Mouse (Mus musculus) thymus, adult 18-20 months (tissue): ENCODE results near the gene Bdh2.

Experiments used
- DNase-seq, 2 experiments: peaks; one replicate each; pipeline ENCODE4 v3.0.0; 2022; ENCODE audit warnings: mixed read lengths in 2 of 2

Gene Bdh2

GRCm38 (mm10) chr3:135300081-135300480, 19.1 kb downstream of the Bdh2 start:
- DNase-seq, result no peak

DNA sequence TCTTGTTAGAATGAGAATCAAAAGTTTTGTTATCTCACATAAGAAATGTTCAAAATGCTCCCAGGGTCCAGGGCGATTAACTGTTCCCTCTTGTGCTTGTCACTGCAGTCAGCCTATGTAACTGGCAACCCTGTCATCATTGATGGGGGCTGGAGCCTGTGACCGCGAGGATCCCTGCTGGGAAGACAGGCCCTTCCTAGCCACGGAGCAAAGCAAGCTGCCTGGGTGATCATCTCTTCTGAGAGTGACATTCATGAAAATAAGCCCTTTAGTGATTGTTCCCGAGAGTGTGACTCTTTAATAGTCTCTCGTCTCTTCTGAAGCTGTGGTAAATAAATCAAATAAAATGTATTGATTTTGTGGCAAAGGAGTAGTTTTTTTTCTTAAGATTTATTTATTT, 23.0 kb downstream of the Bdh2 start:
- DNase-seq, result no peak

GRCm38 (mm10) chr3:135304566-135304965, 23.5 kb downstream of the Bdh2 start:
- DNase-seq, result no peak

- peak; percentile 22 to 37 for DNase-seq
Observed at GRCm38 (mm10) chr3:135307411-135308259, 26.6 kb downstream of the Bdh2 start, which contains the start of gene Slc9b2. Slc9b2 (plus strand) TSS chr3:135307700.

DNA sequence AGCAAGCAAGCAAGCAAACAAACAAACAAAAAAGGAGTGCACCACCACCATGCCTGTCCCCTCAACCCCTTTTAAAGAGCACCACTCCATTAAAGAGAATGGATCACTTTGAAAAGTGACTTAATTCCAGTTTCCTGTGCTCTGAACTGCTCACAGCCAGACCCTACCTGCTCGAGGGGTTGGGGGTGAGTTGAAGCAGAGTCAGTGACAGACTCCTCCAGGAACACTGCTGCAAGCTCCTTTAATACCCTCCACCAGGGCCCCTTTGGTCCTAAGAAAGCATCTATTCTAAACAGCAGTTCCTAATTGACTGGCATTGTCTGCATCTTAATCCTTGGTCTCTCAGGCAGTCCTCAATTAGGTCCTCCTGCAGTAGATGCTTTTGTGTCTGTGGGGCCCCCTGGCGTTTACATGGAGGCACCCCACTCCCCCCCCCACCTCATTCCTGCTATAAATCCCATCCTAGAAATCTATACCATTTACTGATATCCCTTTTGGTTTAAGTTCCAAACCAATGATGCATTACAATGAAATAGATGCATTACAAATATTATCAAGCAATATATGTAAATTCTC, 32.0 kb downstream of the Bdh2 start:
- no peak for DNase-seq

GRCm38 (mm10) chr3:135313727-135314126, 32.7 kb downstream of the Bdh2 start:
- DNase-seq, result no peak

DNA sequence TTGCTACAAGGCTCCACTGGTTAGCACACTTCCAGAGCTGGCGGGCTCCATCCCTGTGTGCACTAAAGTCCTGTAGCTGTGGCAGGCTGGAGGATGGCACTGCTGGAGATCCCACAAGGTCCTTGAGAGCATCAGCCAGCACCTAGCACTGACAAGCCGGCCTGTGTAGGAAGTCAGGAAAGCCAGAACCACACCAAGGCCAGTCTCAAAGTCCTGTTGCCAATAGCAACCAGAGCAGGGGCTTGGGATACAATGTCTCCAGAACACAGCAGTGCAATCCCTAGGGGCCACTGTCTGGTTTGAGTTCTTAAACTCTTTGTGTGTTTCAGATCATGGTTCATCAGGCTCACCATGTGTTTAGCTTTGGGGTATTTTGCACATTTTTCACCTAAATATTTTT, 33.8 kb downstream of the Bdh2 start:
- DNase-seq, result no peak

DNA sequence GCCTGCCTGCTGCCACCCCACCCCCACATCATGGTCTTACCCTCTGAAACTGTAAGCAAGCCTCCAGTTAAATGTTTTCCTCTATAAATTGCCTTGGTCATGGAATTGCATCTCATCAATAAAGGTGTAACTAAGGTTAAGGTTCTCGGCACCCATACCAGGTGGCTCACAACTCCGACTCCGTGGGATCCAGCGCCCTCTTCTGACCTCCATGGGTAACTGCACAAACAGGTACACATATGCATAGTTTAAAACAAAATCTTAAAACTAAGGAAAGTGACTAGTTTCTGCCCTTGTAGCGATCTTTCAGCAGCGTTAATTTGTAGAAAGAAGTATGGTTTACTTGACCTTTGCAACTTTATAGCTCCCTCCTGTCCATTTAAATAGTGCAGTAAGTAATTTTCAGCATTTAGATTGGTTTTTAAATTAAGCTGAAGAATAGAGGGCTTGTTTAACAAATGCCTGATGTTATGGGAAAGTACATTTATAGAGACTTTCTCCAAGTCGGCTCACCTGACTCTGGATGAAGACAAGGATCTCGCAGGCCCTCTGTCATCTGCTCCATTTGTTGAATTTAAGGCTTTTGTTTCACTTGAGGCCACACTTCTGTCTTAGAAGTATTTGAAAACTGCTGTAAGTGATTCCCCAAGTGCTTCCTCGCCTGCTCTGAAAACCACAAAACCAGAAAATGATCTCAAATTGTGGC, 34.9 kb downstream of the Bdh2 start:
- no peak for DNase-seq

DNA sequence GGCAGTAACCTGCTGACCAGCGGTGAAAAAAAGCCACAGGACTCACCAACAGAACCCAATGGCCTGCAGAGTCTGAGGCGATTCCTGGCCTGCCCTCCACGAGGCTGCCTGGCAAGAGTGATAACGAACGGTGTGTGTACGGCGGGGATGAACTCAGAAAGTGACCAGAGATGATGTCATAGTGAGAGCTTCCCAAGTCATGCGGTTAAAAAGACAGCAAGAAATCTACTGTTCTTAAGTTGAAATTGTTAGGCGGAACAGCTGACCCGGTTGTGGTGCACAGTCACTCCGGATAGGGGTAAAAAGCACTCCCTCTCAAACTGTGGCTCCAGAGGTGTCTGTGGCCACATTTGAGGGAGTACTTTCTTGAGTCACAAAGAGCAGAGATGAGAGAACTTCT, 37.3 kb downstream of the Bdh2 start:
- DNase-seq, result no peak

DNA sequence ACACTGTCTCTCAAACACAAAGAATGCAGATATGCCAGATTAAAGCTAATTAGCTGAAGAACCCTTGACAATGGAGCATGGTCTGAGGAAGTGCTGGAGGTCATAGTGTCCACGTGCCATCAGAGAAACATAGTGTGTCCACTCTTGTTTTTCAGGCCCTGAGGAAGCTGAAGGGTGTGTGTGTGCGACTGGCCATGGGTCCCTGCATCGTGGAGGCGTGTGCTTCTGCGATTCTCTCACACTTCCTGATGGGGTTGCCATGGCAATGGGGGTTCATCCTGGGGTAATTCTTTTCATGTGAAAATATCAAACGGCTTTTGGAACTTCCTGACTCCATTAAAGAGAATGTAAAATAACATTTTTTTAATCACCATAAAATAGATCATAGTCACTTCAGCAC, 43.3 kb downstream of the Bdh2 start:
- no peak for DNase-seq

DNA sequence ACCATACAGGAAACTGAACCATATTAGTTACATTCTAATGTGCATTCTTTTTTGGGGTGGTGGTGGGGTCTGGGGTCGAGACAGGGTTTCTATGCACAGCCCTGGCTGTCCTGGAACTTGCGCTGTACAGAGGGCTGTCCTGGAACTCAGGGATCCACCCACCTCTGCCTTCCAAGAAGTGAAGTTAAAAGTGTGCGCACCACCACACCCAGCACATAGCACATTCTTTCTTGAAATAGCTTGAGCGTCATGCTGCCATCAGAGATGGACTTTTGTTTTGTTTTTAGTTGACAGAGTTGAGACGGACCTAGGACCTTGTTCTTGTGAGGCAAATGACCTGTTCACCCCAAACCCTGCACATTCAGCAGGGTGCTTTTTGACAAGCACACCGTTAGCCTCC, 46.2 kb downstream of the Bdh2 start:
- no peak for DNase-seq

- DNase-seq, result no peak
Observed at GRCm38 (mm10) chr3:135327601-135328000, 46.6 kb downstream of the Bdh2 start.

GRCm38 (mm10) chr3:135328560-135328959, 47.5 kb downstream of the Bdh2 start:
- DNase-seq, result peak; percentile 33 to 46

- DNase-seq, result no peak
Observed at GRCm38 (mm10) chr3:135332691-135333090, 51.7 kb downstream of the Bdh2 start.

GRCm38 (mm10) chr3:135333763-135334162, 52.7 kb downstream of the Bdh2 start:
- DNase-seq, result no peak

GRCm38 (mm10) chr3:135347739-135348264, 66.8 kb downstream of the Bdh2 start, which contains the start of gene Slc9b1:
Slc9b1 (plus strand) TSS chr3:135348029.
- no peak for DNase-seq

GRCm38 (mm10) chr3:135349022-135349421, 68.0 kb downstream of the Bdh2 start:
- no peak for DNase-seq

- DNase-seq, result no peak
Observed at GRCm38 (mm10) chr3:135351857-135352256, 70.8 kb downstream of the Bdh2 start.
